ENCODE assay signal across 8 mouse cellular contexts in genomic region chr3:41081474-41082301, GRCm38 (mm10). TPM values are rescaled to one million over a fixed set of nuclear protein-coding genes. Genes with fewer than 3 reads are reported as not detected.
DNase-seq lines count a peak whose midpoint lies in the region; ATAC-seq and TF ChIP-seq lines count a peak whose summit lies in the region.

No protein-coding gene starts in this region.

- H3K9me3 ChIP-seq in heart, embryonic 14.5 days (ENCODE audit: control insufficient read depth, low read length): no peaks in the 10 kb centered on the region
- H3K9me3 ChIP-seq in midbrain, embryonic 10.5 days (replicated peaks): no peaks in the 10 kb centered on the region

- no peaks in the 10 kb centered on the region; the same call in 1 of the 2 replicates for H3K4me1 ChIP-seq in thymus, adult 2 months (replicated peaks; ENCODE audit: control insufficient read depth, insufficient read depth, low read length)
- peaks cover 2 to 21% of the 10 kb centered on the region in 2 experiments; a peak in 3 of 4 replicates for H3K4me1 ChIP-seq in heart, embryonic 14.5 days (ENCODE audit: control insufficient read depth in 2 of 2, insufficient read depth in 2 of 2, low read length in 2 of 2)
- H3K4me1 ChIP-seq in midbrain, embryonic 10.5 days: peaks cover 40% of the 10 kb centered on the region

- H3K27me3 ChIP-seq in thymus, adult 2 months (ENCODE audit: control insufficient read depth, insufficient read depth, low read length): no peaks in the 10 kb centered on the region
- no peaks in the 10 kb centered on the region for H3K27me3 ChIP-seq in heart, embryonic 14.5 days (ENCODE audit: control insufficient read depth, insufficient read depth, low read length)
- no peaks in the 10 kb centered on the region for H3K27me3 ChIP-seq in midbrain, embryonic 10.5 days (ENCODE audit: low read depth, poor library complexity, severe bottlenecking)

- H3K36me3 ChIP-seq in thymus, adult 2 months (ENCODE audit: control insufficient read depth, insufficient read depth, low read length): no peaks in the 10 kb centered on the region
- 0 out of 2 replicates have a peak, but pooled peaks cover 5% of the 10 kb centered on the region for H3K36me3 ChIP-seq in heart, embryonic 14.5 days (ENCODE audit: control insufficient read depth, insufficient read depth, low read length)
- H3K36me3 ChIP-seq in midbrain, embryonic 10.5 days: 0 out of 2 replicates have a peak, but pooled peaks cover 4% of the 10 kb centered on the region

- TF ChIP-seq POLR2A in thymus, adult 2 months (IDR thresholded peaks at IDR 0.05; ENCODE audit: control insufficient read depth, extremely low read depth, insufficient read depth, low read length, poor library complexity): no peak

- peak; percentile 5 for DNase-seq in thymus, adult 2 months
- no peak for DNase-seq in thymus, postnatal 10 days (ENCODE audit: low spot score in 2 of 2)
- DNase-seq in embryo, embryonic 10.5 days (ENCODE audit: low spot score): peak; percentile 67
- peak; percentile 46 to 49 for DNase-seq in kidney, postnatal 36 days
- DNase-seq in midbrain, embryonic 10.5 days (ENCODE audit: low spot score): peak; percentile 36
- DNase-seq in thymus, postnatal 36 days: peak; percentile 5 to 12

- ATAC-seq in heart, embryonic 14.5 days (ENCODE audit: insufficient number of reproducible peaks, insufficient read depth, low FRiP score, low read depth): no peak
- ATAC-seq in activated CD4-positive, CD25-positive, alpha-beta regulatory T cell, adult 4 months: no peak

- 11% methylated on average over 23 of the region's 23 CpGs for WGBS in thymus, adult 2 months
- 2% methylated on average over 23 of the region's 23 CpGs for WGBS in heart, embryonic 14.5 days
- 4% methylated on average over 23 of the region's 23 CpGs for whole genome bisulfite sequencing in midbrain, embryonic 10.5 days

- peak overlapping the region; percentile 94 for H3K9ac ChIP-seq in heart, embryonic 14.5 days (ENCODE audit: low read length)

- TF ChIP-seq CTCF in thymus, adult 2 months (IDR thresholded peaks at IDR 0.05; ENCODE audit: borderline replicate concordance, control insufficient read depth, extremely low read depth, insufficient read depth, low read length, poor library complexity): no peak

- H3K4me3 ChIP-seq in thymus, adult 2 months (ENCODE audit: control insufficient read depth, insufficient read depth, low read length): peak overlapping the region; percentile 69
- peak overlapping the region; percentile 88 to 94 for H3K4me3 ChIP-seq in heart, embryonic 14.5 days (ENCODE audit: control insufficient read depth in 1 of 2, insufficient read depth in 1 of 2, low read depth in 1 of 2, low read length in 2 of 2)
- H3K4me3 ChIP-seq in midbrain, embryonic 10.5 days: peak overlapping the region; percentile 92

- no peak overlapping the region for H3K27ac ChIP-seq in thymus, adult 2 months (ENCODE audit: control insufficient read depth, insufficient read depth, low read length)
- H3K27ac ChIP-seq in heart, embryonic 14.5 days (replicated peaks in 1 of 2; ENCODE audit: control insufficient read depth in 1 of 2, insufficient read depth in 1 of 2, low read depth in 2 of 2, low read length in 2 of 2): peak overlapping the region; percentile 70 to 81
- H3K27ac ChIP-seq in midbrain, embryonic 10.5 days (replicated peaks): peak overlapping the region; percentile 96

- peak overlapping the region; percentile 94 for H3K4me2 ChIP-seq in heart, embryonic 14.5 days (ENCODE audit: low read length)

RNA-seq across cellular contexts. Expression of gene Pgrmc2, which starts 1.2 kb away (rescaled TPM):
- polyA plus RNA-seq in thymus, adult 2 months (2012; rRNA removed): 11.2 and 12.6 TPM in 2 replicates
- 32.7 and 39.7 TPM in 2 replicates for polyA plus RNA-seq in heart, embryonic 14.5 days (2014; fragmentation: Nextera tagmentation; extraction: Ambion mirVana)
- polyA plus RNA-seq in midbrain, embryonic 10.5 days (2016; fragmentation: Nextera tagmentation; extraction: Ambion mirVana): 31.2 and 34.3 TPM in 2 replicates
- polyA plus RNA-seq in activated CD4-positive, CD25-positive, alpha-beta regulatory T cell, adult 4 months (2017; shearing (Covaris generic)): 1 to 10 TPM; 3.1 to 5.0 TPM

Comparison
In these comparisons a context has a peak if more than half of its experiments do, and no peak if none do; other contexts are left out.
1. DNase-seq: peak in thymus, adult 2 months (single experiment), embryo, embryonic 10.5 days (single experiment), kidney, postnatal 36 days (2 of 2), midbrain, embryonic 10.5 days (single experiment) and thymus, postnatal 36 days (2 of 2); none in thymus, postnatal 10 days (0 of 2).
2. Peak in every context shown above with its lines, with median percentiles within 50 percentile points of each other: H3K4me3 ChIP-seq.